In the genomic region with DNA sequence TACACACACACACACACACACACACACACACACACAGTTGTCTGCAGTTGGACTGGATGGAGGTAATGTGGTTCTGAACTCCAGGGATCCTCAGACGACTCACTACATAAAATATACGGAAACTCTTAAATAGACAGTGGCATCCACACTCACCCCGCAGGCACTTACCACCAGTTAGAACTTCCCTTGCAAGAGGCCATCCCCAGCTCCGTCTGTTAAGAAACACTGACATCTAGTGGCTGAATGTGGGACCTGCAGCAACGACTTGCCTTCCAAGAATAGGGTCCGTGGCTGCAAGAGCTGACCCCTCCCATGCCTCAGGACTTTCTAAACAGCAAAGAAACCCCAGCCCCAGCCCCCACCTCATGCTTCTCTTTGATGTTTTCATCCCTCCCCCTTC, we compare ENCODE assay signal across 8 mouse cellular contexts. TPM values are rescaled to one million over a fixed set of nuclear protein-coding genes. Genes with fewer than 3 reads are reported as not detected.
A peak's percentile ranks its signal among the peaks of the same experiment; 100 is the strongest.
DNase-seq lines count a peak whose midpoint lies in the region; ATAC-seq lines count a peak whose summit lies in the region.

No protein-coding gene starts in this region.

- peaks cover 11% of the 10 kb centered on the region for H3K27me3 ChIP-seq in hindbrain, embryonic 15.5 days

- peak; percentile 91 for DNase-seq in WW6 (ENCODE audit: low read depth, low spot score)
- DNase-seq in cerebellum, postnatal 36 days = peak; percentile 82 to 89
- peak; percentile 71 for DNase-seq in gastrocnemius, adult 18-20 months (ENCODE audit: low spot score)
- DNase-seq in layer of hippocampus, postnatal 25 days (ENCODE audit: extremely low spot score in 1 of 2, low spot score in 1 of 2) = peak; percentile 81 to 94
- DNase-seq in lung, postnatal 4 days = peak; percentile 68 to 85
- DNase-seq in right cerebral cortex, adult 2 months (ENCODE audit: low spot score in 2 of 2) = peak; percentile 88 to 94
- peak; percentile 29 for DNase-seq in urinary bladder, adult 2 months (ENCODE audit: low spot score)

- H3K36me3 ChIP-seq in hindbrain, embryonic 15.5 days = no peaks in the 10 kb centered on the region

- H3K4me3 ChIP-seq in hindbrain, embryonic 15.5 days = no peak overlapping the region

- peak overlapping the region; percentile 35 for H3K4me2 ChIP-seq in hindbrain, embryonic 15.5 days

- no peak overlapping the region for H3K9ac ChIP-seq in hindbrain, embryonic 15.5 days

- H3K4me1 ChIP-seq in hindbrain, embryonic 15.5 days (replicated peaks) = peaks cover 32% of the 10 kb centered on the region

- ATAC-seq in hindbrain, embryonic 15.5 days (ENCODE audit: low FRiP score, low read depth) = peak; percentile 76

- peak overlapping the region; percentile 30; the same call in 1 of the 2 replicates for H3K27ac ChIP-seq in hindbrain, embryonic 15.5 days (replicated peaks)

- no peaks in the 10 kb centered on the region for H3K9me3 ChIP-seq in hindbrain, embryonic 15.5 days

- under 1% methylated on average over 6 of the region's 6 CpGs for WGBS in hindbrain, embryonic 15.5 days

RNA-seq across cellular contexts. Expression of gene Rpl38, which starts 32.0 kb away (rescaled TPM):
- total RNA-seq in gastrocnemius, adult 18-20 months (2021) = 100 to 1,000 TPM; 619 to 713 TPM
- 747 and 837 TPM in 2 replicates for polyA plus RNA-seq in hindbrain, embryonic 15.5 days (2015; fragmentation: Nextera tagmentation; extraction: Ambion mirVana)
- 100 to 1,000 TPM; 761 to 890 TPM for total RNA-seq in layer of hippocampus, postnatal 25 days (2021)
- polyA plus RNA-seq in urinary bladder, adult 2 months (2012; rRNA removed) = 2,406 and 2,749 TPM in 2 replicates

RNA-seq across cellular contexts. Expression of gene Ttyh2, which starts 38.9 kb away (rescaled TPM):
- total RNA-seq in gastrocnemius, adult 18-20 months (2021) = 10 to 100 TPM; 15.6 to 16.7 TPM
- polyA plus RNA-seq in hindbrain, embryonic 15.5 days (2015; fragmentation: Nextera tagmentation; extraction: Ambion mirVana) = 31.6 and 35.1 TPM in 2 replicates
- 10 to 100 TPM; 28.8 to 34.0 TPM for total RNA-seq in layer of hippocampus, postnatal 25 days (2021)
- 3.7 and 4.7 TPM in 2 replicates for polyA plus RNA-seq in urinary bladder, adult 2 months (2012; rRNA removed)

Comparison
In these comparisons a context has a peak if more than half of its experiments do, and no peak if none do; other contexts are left out.
1. DNase-seq: peak in every context shown above with its lines; median percentile 91 in WW6; 91 in right cerebral cortex, adult 2 months; 88 in layer of hippocampus, postnatal 25 days; 86 in cerebellum, postnatal 36 days; 76 in lung, postnatal 4 days; 71 in gastrocnemius, adult 18-20 months; 29 in urinary bladder, adult 2 months.